Mouse (Mus musculus): ENCODE data around the gene Eml6. TPM values are rescaled to one million over a fixed set of nuclear protein-coding genes. Genes with fewer than 3 reads are reported as not detected.

The Eml6 gene
- polyA plus RNA-seq, 1 experiment: 0.70 TPM

DNA sequence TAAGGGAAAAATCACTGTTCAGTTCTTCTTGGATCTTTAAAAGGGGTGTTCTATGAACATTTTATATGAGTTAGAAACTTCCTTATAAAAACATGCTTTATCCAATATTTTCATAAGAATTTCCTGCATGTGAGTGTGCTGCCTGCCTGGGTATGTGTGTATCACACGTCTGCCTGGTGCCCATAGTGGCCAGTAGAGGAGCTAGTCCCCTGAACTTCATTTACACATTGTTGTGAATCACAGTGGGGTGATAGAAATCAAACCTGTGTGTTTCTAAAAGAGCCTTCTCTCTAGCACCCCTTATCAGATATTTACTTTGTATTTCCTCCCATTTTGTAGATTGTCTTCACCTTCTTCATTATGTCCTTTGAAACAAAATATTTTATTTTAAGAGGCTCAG is 300.2 kb downstream of the Eml6 start:
- no peak overlapping the region for H3K4me3 ChIP-seq (ENCODE audit: low read depth, low read length)
- no peak overlapping the region for H3K27ac ChIP-seq (ENCODE audit: insufficient read depth, low read length)
- peaks cover 5% of the 10 kb centered on the region for H3K36me3 ChIP-seq (ENCODE audit: control insufficient read depth, insufficient read depth, low read length, poor library complexity, severe bottlenecking)
- TF ChIP-seq EP300 (IDR thresholded peaks at IDR 0.05; ENCODE audit: insufficient read depth, low read depth, low read length): no peak
- TF ChIP-seq CTCF (IDR thresholded peaks at IDR 0.05; ENCODE audit: low read depth, low read length): no peak
- TF ChIP-seq POLR2A (IDR thresholded peaks at IDR 0.05; ENCODE audit: insufficient read depth, low read length): no peak
- no peaks in the 10 kb centered on the region for H3K4me1 ChIP-seq (ENCODE audit: control insufficient read depth, insufficient read depth, low read length)
- H3K9me3 ChIP-seq (replicated peaks; ENCODE audit: control insufficient read depth, insufficient read depth, low read length, poor library complexity, severe bottlenecking): no peaks in the 10 kb centered on the region
- H3K27me3 ChIP-seq (ENCODE audit: control insufficient read depth, insufficient read depth, low read length, poor library complexity, severe bottlenecking): no peaks in the 10 kb centered on the region
- H3K9ac ChIP-seq (ENCODE audit: low read depth, poor library complexity, severe bottlenecking): no peak overlapping the region

DNA sequence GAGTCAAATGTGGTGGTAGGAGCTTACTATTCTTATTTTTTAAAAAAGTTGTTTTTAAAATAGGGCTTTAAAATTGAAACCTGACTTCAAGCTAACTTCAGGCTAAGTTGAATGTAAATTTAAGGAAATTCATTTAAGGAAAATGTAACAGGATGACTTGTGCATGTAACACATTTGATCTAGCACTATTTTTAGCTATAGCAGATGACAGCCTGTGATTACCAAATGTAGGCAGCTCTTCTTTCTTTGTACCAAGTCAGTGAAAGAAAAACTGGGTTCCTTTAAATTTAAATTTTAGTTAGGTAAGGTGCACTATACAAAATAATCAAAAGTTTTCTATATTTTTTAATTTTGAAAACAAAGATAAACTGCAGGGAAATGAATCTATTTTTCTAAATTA is 300.7 kb downstream of the Eml6 start:
- no peak overlapping the region for H3K9ac ChIP-seq (ENCODE audit: low read depth, poor library complexity, severe bottlenecking)
- no peak overlapping the region for H3K27ac ChIP-seq (ENCODE audit: insufficient read depth, low read length)
- no peaks in the 10 kb centered on the region for H3K4me1 ChIP-seq (ENCODE audit: control insufficient read depth, insufficient read depth, low read length)
- no peak overlapping the region for H3K4me3 ChIP-seq (ENCODE audit: low read depth, low read length)
- peaks cover 5% of the 10 kb centered on the region for H3K36me3 ChIP-seq (ENCODE audit: control insufficient read depth, insufficient read depth, low read length, poor library complexity, severe bottlenecking)
- TF ChIP-seq EP300 (IDR thresholded peaks at IDR 0.05; ENCODE audit: insufficient read depth, low read depth, low read length) (no peak), CTCF (IDR thresholded peaks at IDR 0.05; ENCODE audit: low read depth, low read length) (no peak), POLR2A (IDR thresholded peaks at IDR 0.05; ENCODE audit: insufficient read depth, low read length) (no peak)
- no peaks in the 10 kb centered on the region for H3K9me3 ChIP-seq (replicated peaks; ENCODE audit: control insufficient read depth, insufficient read depth, low read length, poor library complexity, severe bottlenecking)
- no peaks in the 10 kb centered on the region for H3K27me3 ChIP-seq (ENCODE audit: control insufficient read depth, insufficient read depth, low read length, poor library complexity, severe bottlenecking)

DNA sequence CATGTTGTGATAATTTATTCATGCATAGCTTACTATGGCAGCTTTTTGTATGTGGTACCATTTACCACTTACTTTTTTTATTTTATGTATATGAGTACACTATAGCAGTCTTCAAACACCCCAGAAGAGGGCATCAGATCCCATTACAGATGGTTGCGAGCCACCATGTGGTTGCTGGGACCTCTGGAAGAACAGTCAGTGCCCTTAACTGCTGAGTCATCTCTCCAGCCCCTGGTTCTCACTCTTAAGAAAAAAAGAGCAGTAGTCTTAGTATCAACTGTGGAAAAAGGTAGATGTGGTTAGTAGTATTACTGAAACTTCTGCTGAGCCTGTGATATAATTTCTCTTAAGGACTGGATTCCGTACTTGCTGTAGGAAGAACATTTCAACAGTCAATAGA is 301.6 kb downstream of the Eml6 start:
- no peaks in the 10 kb centered on the region for H3K27me3 ChIP-seq (ENCODE audit: control insufficient read depth, insufficient read depth, low read length, poor library complexity, severe bottlenecking)
- no peak overlapping the region for H3K9ac ChIP-seq (ENCODE audit: low read depth, poor library complexity, severe bottlenecking)
- TF ChIP-seq EP300 (IDR thresholded peaks at IDR 0.05; ENCODE audit: insufficient read depth, low read depth, low read length) (no peak), POLR2A (IDR thresholded peaks at IDR 0.05; ENCODE audit: insufficient read depth, low read length) (no peak), CTCF (IDR thresholded peaks at IDR 0.05; ENCODE audit: low read depth, low read length) (peak; percentile 14)
- H3K36me3 ChIP-seq (ENCODE audit: control insufficient read depth, insufficient read depth, low read length, poor library complexity, severe bottlenecking): peaks cover 5% of the 10 kb centered on the region
- H3K4me1 ChIP-seq (ENCODE audit: control insufficient read depth, insufficient read depth, low read length): no peaks in the 10 kb centered on the region
- H3K4me3 ChIP-seq (ENCODE audit: low read depth, low read length): no peak overlapping the region
- H3K9me3 ChIP-seq (replicated peaks; ENCODE audit: control insufficient read depth, insufficient read depth, low read length, poor library complexity, severe bottlenecking): no peaks in the 10 kb centered on the region
- H3K27ac ChIP-seq (ENCODE audit: insufficient read depth, low read length): no peak overlapping the region

GRCm38 (mm10) chr11:29719597-29719996 is 306.2 kb downstream of the Eml6 start:
- H3K27ac ChIP-seq (ENCODE audit: insufficient read depth, low read length): no peak overlapping the region
- peaks cover 9% of the 10 kb centered on the region for H3K36me3 ChIP-seq (ENCODE audit: control insufficient read depth, insufficient read depth, low read length, poor library complexity, severe bottlenecking)
- TF ChIP-seq CTCF (IDR thresholded peaks at IDR 0.05; ENCODE audit: low read depth, low read length) (no peak), POLR2A (IDR thresholded peaks at IDR 0.05; ENCODE audit: insufficient read depth, low read length) (no peak), EP300 (IDR thresholded peaks at IDR 0.05; ENCODE audit: insufficient read depth, low read depth, low read length) (no peak)
- H3K9me3 ChIP-seq (replicated peaks; ENCODE audit: control insufficient read depth, insufficient read depth, low read length, poor library complexity, severe bottlenecking): no peaks in the 10 kb centered on the region
- no peaks in the 10 kb centered on the region for H3K4me1 ChIP-seq (ENCODE audit: control insufficient read depth, insufficient read depth, low read length)
- no peak overlapping the region for H3K9ac ChIP-seq (ENCODE audit: low read depth, poor library complexity, severe bottlenecking)
- no peaks in the 10 kb centered on the region for H3K27me3 ChIP-seq (ENCODE audit: control insufficient read depth, insufficient read depth, low read length, poor library complexity, severe bottlenecking)
- no peak overlapping the region for H3K4me3 ChIP-seq (ENCODE audit: low read depth, low read length)

DNA sequence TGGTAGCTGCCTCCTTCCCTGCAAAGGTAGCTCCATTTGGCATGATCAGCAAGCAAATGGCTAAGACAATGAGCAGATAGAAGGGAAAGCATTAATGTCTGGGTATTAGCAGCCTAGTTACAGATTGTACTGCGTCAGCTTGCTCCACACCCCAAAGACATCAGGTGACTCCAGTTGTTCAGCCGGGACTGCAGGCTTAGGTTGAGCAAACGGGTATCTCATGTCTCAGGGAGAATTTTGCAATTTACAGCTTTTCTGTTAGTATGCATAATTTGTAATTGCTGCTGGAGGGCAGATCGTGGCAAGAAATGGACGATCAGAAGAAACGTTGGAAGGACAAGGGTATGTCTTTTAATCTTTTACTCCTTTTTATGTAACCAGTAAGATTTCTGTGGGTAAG is 307.3 kb downstream of the Eml6 start:
- no peak overlapping the region for H3K4me3 ChIP-seq (ENCODE audit: low read depth, low read length)
- TF ChIP-seq POLR2A (IDR thresholded peaks at IDR 0.05; ENCODE audit: insufficient read depth, low read length): no peak
- no peak for TF ChIP-seq EP300 (IDR thresholded peaks at IDR 0.05; ENCODE audit: insufficient read depth, low read depth, low read length)
- TF ChIP-seq CTCF (IDR thresholded peaks at IDR 0.05; ENCODE audit: low read depth, low read length): no peak
- H3K9ac ChIP-seq (ENCODE audit: low read depth, poor library complexity, severe bottlenecking): no peak overlapping the region
- H3K27ac ChIP-seq (ENCODE audit: insufficient read depth, low read length): no peak overlapping the region; the same call in 1 of the 2 replicates
- H3K27me3 ChIP-seq (ENCODE audit: control insufficient read depth, insufficient read depth, low read length, poor library complexity, severe bottlenecking): no peaks in the 10 kb centered on the region
- no peaks in the 10 kb centered on the region for H3K9me3 ChIP-seq (replicated peaks; ENCODE audit: control insufficient read depth, insufficient read depth, low read length, poor library complexity, severe bottlenecking)
- H3K36me3 ChIP-seq (ENCODE audit: control insufficient read depth, insufficient read depth, low read length, poor library complexity, severe bottlenecking): peaks cover 9% of the 10 kb centered on the region
- peaks cover 1% of the 10 kb centered on the region for H3K4me1 ChIP-seq (ENCODE audit: control insufficient read depth, insufficient read depth, low read length)

DNA sequence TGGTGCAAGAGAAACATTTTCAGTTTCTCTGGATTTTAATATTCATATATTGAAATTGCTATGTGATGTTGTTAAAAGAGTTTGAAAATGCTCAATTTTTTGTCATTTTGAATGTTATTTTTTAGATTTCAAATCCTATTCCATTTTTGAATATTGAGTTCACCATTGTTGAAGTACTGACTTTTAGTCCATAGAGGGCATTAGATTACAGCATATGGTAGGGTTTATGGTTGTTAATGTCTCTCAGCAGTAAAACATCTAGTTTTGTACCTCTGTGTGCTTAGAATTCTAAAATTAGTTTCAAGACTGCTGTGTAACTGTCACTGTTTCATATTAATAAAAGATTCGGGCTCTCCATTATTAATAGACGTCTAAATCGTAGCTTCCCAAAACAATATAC is 310.3 kb downstream of the Eml6 start:
- Histone ChIP-seq H3K9me3 (replicated peaks; ENCODE audit: control insufficient read depth, insufficient read depth, low read length, poor library complexity, severe bottlenecking) (no peaks in the 10 kb centered on the region), H3K4me1 (ENCODE audit: control insufficient read depth, insufficient read depth, low read length) (peaks cover 1% of the 10 kb centered on the region), H3K27ac (ENCODE audit: insufficient read depth, low read length) (no peak overlapping the region), H3K4me3 (ENCODE audit: low read depth, low read length) (no peak overlapping the region), H3K36me3 (ENCODE audit: control insufficient read depth, insufficient read depth, low read length, poor library complexity, severe bottlenecking) (peaks cover 11% of the 10 kb centered on the region), H3K9ac (ENCODE audit: low read depth, poor library complexity, severe bottlenecking) (no peak overlapping the region), H3K27me3 (ENCODE audit: control insufficient read depth, insufficient read depth, low read length, poor library complexity, severe bottlenecking) (no peaks in the 10 kb centered on the region)
- TF ChIP-seq EP300 (IDR thresholded peaks at IDR 0.05; ENCODE audit: insufficient read depth, low read depth, low read length) (no peak), POLR2A (IDR thresholded peaks at IDR 0.05; ENCODE audit: insufficient read depth, low read length) (no peak)

Data from ES-Bruce4 (cell line).